Mouse (Mus musculus): ENCODE measurements around the gene Tmem242. TPM values are rescaled to one million over a fixed set of nuclear protein-coding genes. Genes with fewer than 3 reads are reported as not detected.
A peak's percentile ranks its signal among the peaks of the same experiment; 100 is the strongest.

Tmem242 gene
- total and polyA plus RNA-seq, 3 experiments = 68.9 to 83.1 (median 80.4) TPM

DNA sequence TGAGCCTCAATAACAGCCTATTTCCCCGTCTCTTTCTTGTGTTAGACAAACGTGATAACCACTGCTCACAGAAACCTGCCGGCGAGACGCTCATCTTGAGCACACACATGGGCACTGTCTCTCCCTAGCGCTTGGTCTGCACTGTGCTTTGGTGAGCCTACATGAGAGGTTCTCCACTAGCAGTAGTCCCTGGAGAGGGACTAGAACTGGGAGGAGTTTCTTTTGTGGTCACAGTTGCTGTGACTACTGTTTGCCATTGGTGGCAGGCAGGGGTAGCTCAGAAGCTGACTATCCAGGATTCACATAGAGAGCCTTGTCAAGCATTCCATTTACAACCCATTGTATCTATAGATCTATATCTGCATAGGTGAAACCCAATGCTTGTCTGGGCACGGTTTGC is 27.3 kb downstream of the Tmem242 start:
- TF ChIP-seq HCFC1 (IDR thresholded peaks at IDR 0.05; ENCODE audit: low read depth, low read length) (no peak), CTCF (conservative IDR thresholded peaks at IDR 0.05 in 1 of 2, IDR thresholded peaks at IDR 0.05 in 1 of 2; ENCODE audit: low read depth in 2 of 2, low read length in 2 of 2) (no peak), GABPA (IDR thresholded peaks at IDR 0.05; ENCODE audit: insufficient replicate concordance, low read depth, low read length) (no peak), RAD21 (IDR thresholded peaks at IDR 0.05; ENCODE audit: low read depth, low read length) (no peak), MEF2A (IDR thresholded peaks at IDR 0.05; ENCODE audit: borderline replicate concordance, low read depth, low read length) (no peak), EP300 (IDR thresholded peaks at IDR 0.05; ENCODE audit: low read length) (no peak), MAFK (IDR thresholded peaks at IDR 0.05; ENCODE audit: insufficient replicate concordance, low read length) (no peak), PAX5 (IDR thresholded peaks at IDR 0.05; ENCODE audit: low read length) (no peak), ETS1 (conservative IDR thresholded peaks at IDR 0.05; ENCODE audit: low read depth, low read length) (no peak), CHD2 (IDR thresholded peaks at IDR 0.05; ENCODE audit: low read length) (no peak), JUN (IDR thresholded peaks at IDR 0.05; ENCODE audit: insufficient read depth, low read depth, low read length) (no peak), JUND (conservative IDR thresholded peaks at IDR 0.05; ENCODE audit: low read depth, low read length) (no peak), TCF12 (IDR thresholded peaks at IDR 0.05; ENCODE audit: low read depth, low read length) (no peak), ZMIZ1 (IDR thresholded peaks at IDR 0.05; ENCODE audit: low read depth, low read length) (no peak), CHD1 (IDR thresholded peaks at IDR 0.05; ENCODE audit: low read depth, low read length) (no peak), ZC3H11A (IDR thresholded peaks at IDR 0.05; ENCODE audit: low read depth, low read length) (no peak), POLR2AphosphoS2 (IDR thresholded peaks at IDR 0.05; ENCODE audit: low read depth, low read length) (no peak), TBP (conservative IDR thresholded peaks at IDR 0.05; ENCODE audit: low read depth, low read length) (no peak)
- H3K27ac ChIP-seq (ENCODE audit: insufficient read depth, low read depth) = no peak overlapping the region
- in situ Hi-C loops (cut with MboI; ENCODE audit: low pct_ligation_motif_present, low pct_unique_long_range_greater_than_20kb, low sequenced_read_pairs) = no loop called here
- DNase-seq (ENCODE audit: extremely low read depth) = peak; percentile 33
- H3K4me1 ChIP-seq (ENCODE audit: control insufficient read depth in 1 of 2, insufficient read depth in 2 of 2) = peaks cover 0 to 10% of the 10 kb centered on the region in 2 experiments; a peak in 1 of 4 replicates
- no peak overlapping the region for H3K4me3 ChIP-seq (replicated peaks in 1 of 3; ENCODE audit: low read depth in 2 of 3, low read length in 2 of 3, poor library complexity in 1 of 3)
- H3K9ac ChIP-seq (ENCODE audit: insufficient read depth, low read depth) = no peak overlapping the region
- H3K27me3 ChIP-seq (replicated peaks) = no peaks in the 10 kb centered on the region
- peaks cover 14 to 73% of the 10 kb centered on the region in 2 experiments for H3K36me3 ChIP-seq (replicated peaks in 1 of 2; ENCODE audit: control insufficient read depth in 1 of 2, insufficient read depth in 1 of 2, low read length in 1 of 2)
- H3K4me2 ChIP-seq (ENCODE audit: insufficient read depth, low read depth, poor library complexity, severe bottlenecking) = no peak overlapping the region
- H3K79me2 ChIP-seq (replicated peaks; ENCODE audit: control insufficient read depth, extremely low read depth, insufficient read depth, poor library complexity, severe bottlenecking) = no peaks in the 10 kb centered on the region
- dilution Hi-C loops (cut with MboI; ENCODE audit: extremely low pct_ligation_motif_present, extremely low pct_unique_long_range_greater_than_20kb, low sequenced_read_pairs) = no loop called here
- H3K9me3 ChIP-seq (replicated peaks; ENCODE audit: low read length) = no peaks in the 10 kb centered on the region

DNA sequence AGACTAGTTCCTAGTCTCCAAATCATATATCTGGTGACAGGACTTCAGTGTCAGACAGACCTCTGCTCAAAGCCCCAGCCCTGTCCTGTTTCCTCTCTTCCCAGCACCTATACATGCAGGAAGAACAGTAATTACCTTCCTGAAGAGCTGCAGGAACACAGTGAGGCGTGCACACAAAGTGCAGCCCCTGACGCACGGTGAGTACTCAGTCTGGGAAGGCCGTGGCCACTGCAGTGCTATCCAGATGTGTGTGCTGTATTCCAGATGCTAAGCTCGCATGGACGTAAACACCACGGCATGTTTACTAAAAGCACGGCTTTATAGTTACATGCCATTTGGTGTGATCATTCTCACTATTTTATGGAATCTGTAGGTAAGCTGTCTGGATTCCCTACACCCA is 27.8 kb downstream of the Tmem242 start:
- TF ChIP-seq ZC3H11A (IDR thresholded peaks at IDR 0.05; ENCODE audit: low read depth, low read length) (no peak), BHLHE40 (IDR thresholded peaks at IDR 0.05; ENCODE audit: low read depth, low read length) (no peak), TBP (conservative IDR thresholded peaks at IDR 0.05; ENCODE audit: low read depth, low read length) (no peak), MAX (IDR thresholded peaks at IDR 0.05; ENCODE audit: low read length) (no peak), MAFK (IDR thresholded peaks at IDR 0.05; ENCODE audit: insufficient replicate concordance, low read length) (no peak), E2F4 (IDR thresholded peaks at IDR 0.05; ENCODE audit: insufficient replicate concordance, low read depth, low read length) (no peak), NRF1 (IDR thresholded peaks at IDR 0.05; ENCODE audit: low read depth, low read length) (no peak), CHD1 (IDR thresholded peaks at IDR 0.05; ENCODE audit: low read depth, low read length) (no peak), ZNF384 (IDR thresholded peaks at IDR 0.05; ENCODE audit: low read depth, low read length) (no peak), IRF4 (IDR thresholded peaks at IDR 0.05; ENCODE audit: low read depth, low read length) (no peak), SMC3 (IDR thresholded peaks at IDR 0.05; ENCODE audit: low read depth, low read length) (no peak), HCFC1 (IDR thresholded peaks at IDR 0.05; ENCODE audit: low read depth, low read length) (no peak), RAD21 (IDR thresholded peaks at IDR 0.05; ENCODE audit: low read depth, low read length) (no peak), POLR2A (IDR thresholded peaks at IDR 0.05; ENCODE audit: low read depth, low read length) (no peak), ELF1 (IDR thresholded peaks at IDR 0.05; ENCODE audit: low read depth, low read length) (no peak), ZKSCAN1 (IDR thresholded peaks at IDR 0.05; ENCODE audit: borderline replicate concordance, low read depth, low read length) (no peak), NELFE (IDR thresholded peaks at IDR 0.05; ENCODE audit: low read depth, low read length) (no peak)
- no peak overlapping the region for H3K4me2 ChIP-seq (ENCODE audit: insufficient read depth, low read depth, poor library complexity, severe bottlenecking)
- no peak overlapping the region for H3K9ac ChIP-seq (ENCODE audit: insufficient read depth, low read depth)
- in situ Hi-C loops (cut with MboI; ENCODE audit: low pct_ligation_motif_present, low pct_unique_long_range_greater_than_20kb, low sequenced_read_pairs) = no loop called here
- no peaks in the 10 kb centered on the region for H3K79me2 ChIP-seq (replicated peaks; ENCODE audit: control insufficient read depth, extremely low read depth, insufficient read depth, poor library complexity, severe bottlenecking)
- no peaks in the 10 kb centered on the region for H3K27me3 ChIP-seq (replicated peaks)
- H3K36me3 ChIP-seq (replicated peaks in 1 of 2; ENCODE audit: control insufficient read depth in 1 of 2, insufficient read depth in 1 of 2, low read length in 1 of 2) = peaks cover 14 to 68% of the 10 kb centered on the region in 2 experiments
- dilution Hi-C loops (cut with MboI; ENCODE audit: extremely low pct_ligation_motif_present, extremely low pct_unique_long_range_greater_than_20kb, low sequenced_read_pairs) = no loop called here
- no peak overlapping the region for H3K4me3 ChIP-seq (replicated peaks in 1 of 3; ENCODE audit: low read depth in 2 of 3, low read length in 2 of 3, poor library complexity in 1 of 3)
- no peak overlapping the region for H3K27ac ChIP-seq (ENCODE audit: insufficient read depth, low read depth)
- H3K4me1 ChIP-seq (ENCODE audit: control insufficient read depth in 1 of 2, insufficient read depth in 2 of 2) = peaks cover 0 to 10% of the 10 kb centered on the region in 2 experiments; a peak in 1 of 4 replicates
- no peak for DNase-seq (ENCODE audit: extremely low read depth)
- no peaks in the 10 kb centered on the region for H3K9me3 ChIP-seq (replicated peaks; ENCODE audit: low read length)
